Comparison of ENCODE assay signal across 9 mouse cellular contexts in genomic region chr5:113992339-113992831, GRCm38 (mm10). TPM values are rescaled to one million over a fixed set of nuclear protein-coding genes. Genes with fewer than 3 reads are reported as not detected.
DNase-seq lines count a peak whose midpoint lies in the region; ATAC-seq lines count a peak whose summit lies in the region.
"Had no signal": no experiment of that assay in that cellular context is flagged by ENCODE, and none has a peak within 500 bp of the region (broad histone marks: within the 10 kb centered on the region; RNA-seq: fewer than 3 reads in every experiment).

No protein-coding gene starts in this region.

- peak overlapping the region; percentile 86 for H3K4me2 ChIP-seq in kidney, embryonic 16.5 days (replicated peaks; ENCODE audit: low read depth, low read length)

- H3K36me3 ChIP-seq in kidney, embryonic 16.5 days (ENCODE audit: insufficient read depth, low read length): peaks cover 13% of the 10 kb centered on the region; the same call in 1 of the 2 replicates

- peak; percentile 78 for ATAC-seq in granulocyte monocyte progenitor cell, adult 5-6 weeks (replicated peaks; ENCODE audit: poor library complexity, severe bottlenecking)
- ATAC-seq in kidney, embryonic 16.5 days (ENCODE audit: low FRiP score, low TSS enrichment): no peak

- no peaks in the 10 kb centered on the region for H3K27me3 ChIP-seq in kidney, embryonic 16.5 days (ENCODE audit: insufficient read depth, low read length)

- peaks cover 38% of the 10 kb centered on the region for H3K4me1 ChIP-seq in kidney, embryonic 16.5 days (ENCODE audit: insufficient read depth, low read length)

- H3K27ac ChIP-seq in kidney, embryonic 16.5 days (ENCODE audit: low read length): peak overlapping the region; percentile 96

- peak overlapping the region; percentile 95 for H3K9ac ChIP-seq in kidney, embryonic 16.5 days (replicated peaks; ENCODE audit: low read length)

- WGBS in kidney, embryonic 16.5 days: 17% methylated on average over 12 of the region's 12 CpGs

- DNase-seq in adrenal gland, postnatal 10 days: peak; percentile 49
- DNase-seq in adrenal gland, postnatal 4 days (ENCODE audit: low spot score in 2 of 2): no peak
- peak; percentile 85 for DNase-seq in T-cell, adult 2 months (ENCODE audit: low spot score)
- DNase-seq in lung, postnatal 36 days: peak; percentile 91
- DNase-seq in spleen, postnatal 14 days (ENCODE audit: low spot score in 2 of 2): peak; percentile 71 to 81
- DNase-seq in retina, postnatal 1 day: no peak

- peak overlapping the region; percentile 91 for H3K4me3 ChIP-seq in kidney, embryonic 16.5 days (ENCODE audit: low read length)

- H3K9me3 ChIP-seq in kidney, embryonic 16.5 days (ENCODE audit: low read length): no peaks in the 10 kb centered on the region

RNA-seq across cellular contexts. Expression of gene Ssh1, which starts 1.3 kb away (rescaled TPM):
- 10 to 100 TPM; 14.2 to 20.0 TPM for total RNA-seq in adrenal gland, postnatal 10 days (2021)
- total RNA-seq in adrenal gland, postnatal 4 days (2021): 10 to 100 TPM; 25.0 to 27.4 TPM
- total RNA-seq in granulocyte monocyte progenitor cell, adult 5-6 weeks (2014; fragmentation: Nextera tagmentation): 5.9 and 15.0 TPM in 2 replicates
- 1.9 and 2.4 TPM in 2 replicates for total RNA-seq in granulocyte monocyte progenitor cell, adult 5-6 weeks (2017)
- 15.0 and 16.7 TPM in 2 replicates for polyA plus RNA-seq in kidney, embryonic 16.5 days (2015; fragmentation: Nextera tagmentation; extraction: Ambion mirVana)

RNA-seq across cellular contexts. Expression of gene Dao, which starts 11.1 kb away (rescaled TPM):
- not detected for total RNA-seq in adrenal gland, postnatal 10 days (2021)
- total RNA-seq in adrenal gland, postnatal 4 days (2021): 10 to 100 TPM in 1 of 2 experiments, under 1 TPM in 1; 0.51 to 16.1 TPM
- total RNA-seq in granulocyte monocyte progenitor cell, adult 5-6 weeks (2014; fragmentation: Nextera tagmentation): not detected in 2 replicates
- not detected in 2 replicates for total RNA-seq in granulocyte monocyte progenitor cell, adult 5-6 weeks (2017)
- polyA plus RNA-seq in kidney, embryonic 16.5 days (2015; fragmentation: Nextera tagmentation; extraction: Ambion mirVana): 20.4 and 22.5 TPM in 2 replicates
- total RNA-seq: layer of hippocampus, postnatal 25 days had no signal

Comparison
In these comparisons a context has a peak if more than half of its experiments do, and no peak if none do; other contexts are left out.
1. DNase-seq: peak in adrenal gland, postnatal 10 days (single experiment), T-cell, adult 2 months (single experiment), lung, postnatal 36 days (single experiment) and spleen, postnatal 14 days (2 of 2); none in adrenal gland, postnatal 4 days (0 of 2) and retina, postnatal 1 day (single experiment).